Mouse (Mus musculus) lung, embryonic 14.5 days (tissue): ENCODE measurements around the gene BC030867. TPM values are rescaled to one million over a fixed set of nuclear protein-coding genes. Genes with fewer than 3 reads are reported as not detected.

Experiments
- ATAC-seq: fragments of 200-750 bp; cut with Nextera tagmentation; 2 replicates; pipeline ENCODE4 v1.8.0; 2017; ENCODE audit warnings: mild to moderate bottlenecking, moderate TSS enrichment, moderate library complexity; ENCODE audit not compliant: insufficient read depth
- DNase-seq: peaks from one replicate; pipeline ENCODE4 v3.0.0-alpha.2; 2015
- H3K27ac ChIP-seq: fragments of 300-500 bp; sonication (generic); 2 replicates; pipeline ENCODE4 v1.5.1; 2014; ENCODE audit warnings: low read depth, mild to moderate bottlenecking, moderate library complexity
- H3K27me3 ChIP-seq: fragments of 300-500 bp; sonication (generic); 2 replicates; pipeline ENCODE4 v1.6.1; 2014; ENCODE audit warnings: low read length, control low read depth; ENCODE audit not compliant: insufficient read depth
- H3K36me3 ChIP-seq: fragments of 300-500 bp; sonication (generic); 2 replicates; pipeline ENCODE4 v1.6.1; 2014; ENCODE audit warnings: control low read depth; ENCODE audit not compliant: insufficient read depth
- H3K4me1 ChIP-seq: fragments of 300-500 bp; sonication (generic); 2 replicates; pipeline ENCODE4 v1.6.1; 2014; ENCODE audit warnings: antibody characterized with exemption, control low read depth; ENCODE audit not compliant: insufficient read depth
- H3K4me2 ChIP-seq: fragments of 300-500 bp; sonication (generic); 2 replicates; pipeline ENCODE4 v1.6.1; 2014; ENCODE audit warnings: mild to moderate bottlenecking
- H3K4me3 ChIP-seq: fragments of 300-500 bp; sonication (generic); 2 replicates; pipeline ENCODE4 v1.5.1; 2014; ENCODE audit warnings: low read depth, low read length
- H3K9ac ChIP-seq: fragments of 300-500 bp; sonication (generic); 2 replicates; pipeline ENCODE4 v1.6.1; 2014
- H3K9me3 ChIP-seq: fragments of 300-500 bp; sonication (generic); 2 replicates; pipeline ENCODE4 v1.6.1; 2016; ENCODE audit warnings: low read depth, low read length, control low read depth
- CTCF ChIP-seq: IDR thresholded peaks from 2 replicates; pipeline ENCODE4 v1.5.1; 2016; ENCODE audit warnings: antibody characterized with exemption, low read depth
- WGBS: fragments of 180-500 bp; shearing (Covaris S2); extraction: QIAGEN DNeasy Blood & Tissue Kit; methylation state at CpG from one replicate; pipeline ENCODE4 v1.1.7; 2014; 5-methylcytosine and 5-hydroxymethylcytosine counted together
- polyA plus RNA-seq: library from polyadenylated mRNA; unstranded; fragments of >200 nt; fragmentation: Nextera tagmentation; extraction: Ambion mirVana; gene quantifications from 2 replicates; pipeline ENCODE4 v1.2.1, GENCODE M21; 2014

The BC030867 gene
- polyA plus RNA-seq, 1 experiment from 2014 or later: 22.2 TPM

- Histone ChIP-seq H3K4me2 (peak overlapping the region; percentile 90), H3K4me3 (peak overlapping the region; percentile 54), H3K4me1 (peaks cover 70% of the 10 kb centered on the region), H3K36me3 (no peaks in the 10 kb centered on the region), H3K27me3 (no peaks in the 10 kb centered on the region), H3K27ac (peak overlapping the region; percentile 85), H3K9ac (peak overlapping the region; percentile 56; the same call in 1 of the 2 replicates), H3K9me3 (no peaks in the 10 kb centered on the region)
- WGBS: 10% methylated on average over 5 of the region's 5 CpGs
- DNase-seq: peak; percentile 46
- peak; percentile 38 for ATAC-seq
- no peak for TF ChIP-seq CTCF
Observed at GRCm38 (mm10) chr11:102216886-102217240, 31.8 kb upstream of the BC030867 start.

DNA sequence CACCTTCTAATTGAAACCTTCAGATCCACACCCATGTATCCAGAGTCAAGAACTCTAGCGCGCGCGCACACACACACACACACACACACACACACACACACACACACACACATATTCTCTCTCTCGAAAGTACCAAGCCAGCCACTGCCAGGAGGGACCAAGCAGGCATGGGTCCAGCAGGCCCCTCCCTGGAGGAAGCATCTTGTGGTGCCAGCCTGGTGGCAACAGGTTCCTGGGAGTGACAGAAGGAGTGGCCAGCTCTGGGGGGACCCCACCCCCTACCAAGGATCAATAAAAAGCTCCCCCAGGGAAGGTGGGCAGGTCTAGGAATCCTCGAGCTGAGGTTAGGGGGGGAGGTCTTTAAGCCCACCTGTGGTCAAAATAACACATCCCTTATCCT, 31.3 kb upstream of the BC030867 start:
- peak overlapping the region; percentile 56; the same call in 1 of the 2 replicates for H3K9ac ChIP-seq
- WGBS: 59% methylated on average over 6 of the region's 6 CpGs

GRCm38 (mm10) chr11:102217876-102218430, 30.7 kb upstream of the BC030867 start:
- H3K4me1 ChIP-seq: peaks cover 62% of the 10 kb centered on the region
- H3K9ac ChIP-seq: peak overlapping the region; percentile 56
- H3K4me3 ChIP-seq: peak overlapping the region; percentile 54
- DNase-seq: no peak
- no peak for ATAC-seq
- H3K27ac ChIP-seq: peak overlapping the region; percentile 85; the same call in 1 of the 2 replicates
- no peaks in the 10 kb centered on the region for H3K36me3 ChIP-seq
- peak overlapping the region; percentile 90 for H3K4me2 ChIP-seq
- 35% methylated on average over 7 of the region's 7 CpGs for WGBS
- TF ChIP-seq CTCF: no peak
- no peaks in the 10 kb centered on the region for H3K9me3 ChIP-seq
- H3K27me3 ChIP-seq: no peaks in the 10 kb centered on the region

More for the DNA sequence above, 31.3 kb upstream of the BC030867 start:
- H3K4me1 ChIP-seq: peaks cover 65% of the 10 kb centered on the region
- peak overlapping the region; percentile 54 for H3K4me3 ChIP-seq
- peak overlapping the region; percentile 90 for H3K4me2 ChIP-seq
- no peaks in the 10 kb centered on the region for H3K36me3 ChIP-seq
- ATAC-seq: no peak
- H3K27me3 ChIP-seq: no peaks in the 10 kb centered on the region
- no peak for TF ChIP-seq CTCF
- H3K27ac ChIP-seq: peak overlapping the region; percentile 85
- H3K9me3 ChIP-seq: no peaks in the 10 kb centered on the region
- DNase-seq: no peak

DNA sequence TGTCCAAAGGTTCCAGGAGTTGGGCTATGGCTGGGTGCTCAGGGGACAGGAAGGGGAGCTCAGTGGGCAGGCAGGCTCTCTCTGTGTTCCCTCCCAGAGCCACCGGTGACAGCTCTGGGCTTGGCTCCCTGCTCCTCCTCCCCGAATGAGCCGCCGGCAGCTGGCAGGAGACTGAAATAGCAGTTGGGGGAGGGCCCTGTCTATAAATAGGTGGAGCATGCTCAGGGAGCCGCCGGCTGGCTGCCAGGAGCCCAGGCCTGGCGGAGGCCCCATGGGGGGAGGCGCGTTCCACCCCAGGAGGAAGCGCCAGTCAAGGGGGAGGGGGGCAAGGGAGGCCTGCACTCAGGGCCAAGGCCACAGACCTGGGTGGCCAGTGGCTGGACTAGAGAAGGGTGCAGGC, 29.9 kb upstream of the BC030867 start:
- Histone ChIP-seq H3K27ac (peak overlapping the region; percentile 88), H3K27me3 (no peaks in the 10 kb centered on the region), H3K4me1 (peaks cover 61% of the 10 kb centered on the region), H3K4me3 (peak overlapping the region; percentile 54), H3K9me3 (no peaks in the 10 kb centered on the region), H3K9ac (peak overlapping the region; percentile 56), H3K36me3 (no peaks in the 10 kb centered on the region), H3K4me2 (peak overlapping the region; percentile 90)
- DNase-seq (peak; percentile 98), ATAC-seq (peak; percentile 81)
- WGBS: under 1% methylated on average over 10 of the region's 10 CpGs
- TF ChIP-seq CTCF: 0 out of 2 replicates have a peak, but pooled peaks have one; percentile 13

- H3K4me1 ChIP-seq: peaks cover 54% of the 10 kb centered on the region
- H3K9me3 ChIP-seq: no peaks in the 10 kb centered on the region
- no peaks in the 10 kb centered on the region for H3K27me3 ChIP-seq
- WGBS: 48% methylated on average over 14 of the region's 14 CpGs
- H3K9ac ChIP-seq: peak overlapping the region; percentile 56
- DNase-seq (no peak), ATAC-seq (no peak)
- H3K4me2 ChIP-seq: peak overlapping the region; percentile 90
- TF ChIP-seq CTCF: no peak
- no peaks in the 10 kb centered on the region for H3K36me3 ChIP-seq
- peak overlapping the region; percentile 54 for H3K4me3 ChIP-seq
- peak overlapping the region; percentile 88 for H3K27ac ChIP-seq
Observed at GRCm38 (mm10) chr11:102219247-102219993, 29.3 kb upstream of the BC030867 start.

GRCm38 (mm10) chr11:102219994-102220346, 28.7 kb upstream of the BC030867 start:
- ATAC-seq: no peak
- WGBS: 41% methylated on average over 4 of the region's 4 CpGs

GRCm38 (mm10) chr11:102220451-102220850, 28.2 kb upstream of the BC030867 start:
- H3K4me3 ChIP-seq: no peak overlapping the region
- H3K27me3 ChIP-seq: no peaks in the 10 kb centered on the region
- H3K9ac ChIP-seq: no peak overlapping the region
- 61% methylated on average over 6 of the region's 6 CpGs for WGBS
- no peak overlapping the region for H3K4me2 ChIP-seq
- TF ChIP-seq CTCF: no peak
- no peak for DNase-seq
- no peak overlapping the region for H3K27ac ChIP-seq
- no peak for ATAC-seq
- peaks cover 51% of the 10 kb centered on the region for H3K4me1 ChIP-seq
- H3K9me3 ChIP-seq: no peaks in the 10 kb centered on the region
- no peaks in the 10 kb centered on the region for H3K36me3 ChIP-seq

More at GRCm38 (mm10) chr11:102219994-102220346, 28.7 kb upstream of the BC030867 start:
- peak; percentile 27 for DNase-seq
- H3K9me3 ChIP-seq: no peaks in the 10 kb centered on the region
- peak overlapping the region; percentile 88; the same call in 1 of the 2 replicates for H3K27ac ChIP-seq
- H3K27me3 ChIP-seq: no peaks in the 10 kb centered on the region
- no peaks in the 10 kb centered on the region for H3K36me3 ChIP-seq
- H3K4me1 ChIP-seq: peaks cover 54% of the 10 kb centered on the region
- H3K4me2 ChIP-seq: 0 out of 2 replicates have a peak overlapping the region, but pooled peaks have one; percentile 90
- H3K4me3 ChIP-seq: no peak overlapping the region
- H3K9ac ChIP-seq: no peak overlapping the region
- no peak for TF ChIP-seq CTCF
